Mouse (Mus musculus) forebrain, embryonic 11.5 days (tissue): ENCODE results near the gene Ccna1. TPM values are rescaled to one million over a fixed set of nuclear protein-coding genes. Genes with fewer than 3 reads are reported as not detected.
A peak's percentile ranks its signal among the peaks of the same experiment; 100 is the strongest.

Experiments used
- ATAC-seq: fragments of 200-750 bp; cut with Nextera tagmentation; replicated peaks from 2 replicates; pipeline ENCODE4 v1.8.0; 2017; ENCODE audit warnings: moderate TSS enrichment; ENCODE audit not compliant: low FRiP score
- DNase-seq: peaks from one replicate; pipeline ENCODE4 v3.0.0-alpha.2; 2017; ENCODE audit warnings: low spot score
- H3K27ac ChIP-seq: fragments of 300-500 bp; sonication (generic); 2 replicates; pipeline ENCODE4 v1.5.1; 2014; ENCODE audit warnings: low read depth, low read length
- H3K27me3 ChIP-seq: fragments of 300-500 bp; sonication (generic); 2 replicates; pipeline ENCODE4 v1.6.1; 2014; ENCODE audit warnings: mild to moderate bottlenecking, low read length, mixed read lengths; ENCODE audit not compliant: control insufficient read depth, insufficient read depth
- H3K36me3 ChIP-seq: fragments of 300-500 bp; sonication (generic); 2 replicates; pipeline ENCODE4 v1.6.1; 2014; ENCODE audit warnings: mild to moderate bottlenecking, low read length, moderate library complexity, mixed read lengths; ENCODE audit not compliant: control insufficient read depth, insufficient read depth
- H3K4me1 ChIP-seq: fragments of 300-500 bp; sonication (generic); replicated peaks from 2 replicates; pipeline ENCODE4 v1.6.1; 2014; ENCODE audit warnings: low read length, mixed read lengths; ENCODE audit not compliant: control insufficient read depth, insufficient read depth
- H3K4me2 ChIP-seq: fragments of 300-500 bp; sonication (generic); 2 replicates; pipeline ENCODE4 v1.6.1; 2014; ENCODE audit warnings: low read depth, mild to moderate bottlenecking, low read length, moderate library complexity, mixed read lengths; ENCODE audit not compliant: severe bottlenecking
- H3K4me3 ChIP-seq: fragments of 300-500 bp; sonication (generic); 2 replicates; pipeline ENCODE4 v1.5.1; 2014; ENCODE audit warnings: low read depth, low read length
- H3K9ac ChIP-seq: fragments of 300-500 bp; sonication (generic); 2 replicates; pipeline ENCODE4 v1.6.1; 2014; ENCODE audit warnings: low read length
- H3K9me3 ChIP-seq: fragments of 300-500 bp; sonication (generic); 2 replicates; pipeline ENCODE4 v1.6.1; 2016; ENCODE audit warnings: low read length, mixed read lengths; ENCODE audit not compliant: control insufficient read depth
- WGBS: fragments of 180-500 bp; shearing (Covaris S2); extraction: QIAGEN DNeasy Blood & Tissue Kit; methylation state at CpG from one replicate; pipeline ENCODE4 v1.1.7; 2014; 5-methylcytosine and 5-hydroxymethylcytosine counted together
- polyA plus RNA-seq: library from polyadenylated mRNA; unstranded; fragments of >200 nt; fragmentation: Nextera tagmentation; extraction: Ambion mirVana; gene quantifications from 2 replicates; pipeline ENCODE4 v1.2.1, GENCODE M21; 2014

The Ccna1 gene
- polyA plus RNA-seq: 3.6 TPM in 2 replicates

- Histone ChIP-seq H3K27ac (no peak within 1 kb of the TSS), H3K36me3 (no peaks in the 10 kb centered on the region), H3K9ac (peak within 1 kb of the TSS; percentile 63), H3K4me3 (peak within 1 kb of the TSS; percentile 58), H3K4me2 (peak within 1 kb of the TSS; percentile 98), H3K4me1 (peaks cover 6% of the 10 kb centered on the region; the same call in 1 of the 2 replicates), H3K27me3 (peaks cover 5% of the 10 kb centered on the region; the same call in 1 of the 2 replicates), H3K9me3 (no peaks in the 10 kb centered on the region)
- under 1% methylated on average over 67 of the region's 73 CpGs for WGBS
- peak; percentile 90 for DNase-seq
- peak; percentile 96 for ATAC-seq
Observed at GRCm38 (mm10) chr3:55055038-55055746, at the start of gene Ccna1. TSS of gene Ccna1 (minus strand) at chr3:55055501.

- no peaks in the 10 kb centered on the region for H3K9me3 ChIP-seq
- H3K9ac ChIP-seq: no peak overlapping the region
- H3K36me3 ChIP-seq: no peaks in the 10 kb centered on the region
- DNase-seq (no peak), ATAC-seq (no peak)
- H3K27ac ChIP-seq: no peak overlapping the region
- H3K4me2 ChIP-seq: no peak overlapping the region
- H3K4me3 ChIP-seq: no peak overlapping the region
- no peaks in the 10 kb centered on the region; the same call in 1 of the 2 replicates for H3K4me1 ChIP-seq
- H3K27me3 ChIP-seq: no peaks in the 10 kb centered on the region
Observed at GRCm38 (mm10) chr3:55101092-55101491, 45.8 kb upstream of the Ccna1 start.

GRCm38 (mm10) chr3:55098990-55099389 lies 43.7 kb upstream of the Ccna1 start:
- H3K9me3 ChIP-seq: no peaks in the 10 kb centered on the region
- WGBS: 89% methylated on average over 11 of the region's 11 CpGs
- H3K4me2 ChIP-seq: no peak overlapping the region
- H3K27ac ChIP-seq: no peak overlapping the region
- H3K27me3 ChIP-seq: no peaks in the 10 kb centered on the region
- ATAC-seq (no peak), DNase-seq (no peak)
- H3K4me1 ChIP-seq: no peaks in the 10 kb centered on the region; the same call in 1 of the 2 replicates
- no peak overlapping the region for H3K4me3 ChIP-seq
- H3K36me3 ChIP-seq: no peaks in the 10 kb centered on the region
- H3K9ac ChIP-seq: no peak overlapping the region

- H3K9ac ChIP-seq: no peak overlapping the region
- no peaks in the 10 kb centered on the region for H3K36me3 ChIP-seq
- no peaks in the 10 kb centered on the region for H3K9me3 ChIP-seq
- no peaks in the 10 kb centered on the region for H3K27me3 ChIP-seq
- no peak for DNase-seq
- no peaks in the 10 kb centered on the region; the same call in 1 of the 2 replicates for H3K4me1 ChIP-seq
- no peak overlapping the region for H3K4me3 ChIP-seq
- ATAC-seq: 0 out of 2 replicates have a peak, but pooled peaks have one; percentile 59
- no peak overlapping the region for H3K4me2 ChIP-seq
- 27% methylated on average over 2 of the region's 2 CpGs for WGBS
- H3K27ac ChIP-seq: no peak overlapping the region
Observed at GRCm38 (mm10) chr3:55098014-55098413, 42.7 kb upstream of the Ccna1 start.

- no peaks in the 10 kb centered on the region for H3K9me3 ChIP-seq
- no peak overlapping the region for H3K9ac ChIP-seq
- H3K4me2 ChIP-seq: no peak overlapping the region
- ATAC-seq (no peak), DNase-seq (no peak)
- H3K4me1 ChIP-seq: no peaks in the 10 kb centered on the region; the same call in 1 of the 2 replicates
- WGBS: 68% methylated on average over 2 of the region's 2 CpGs
- no peaks in the 10 kb centered on the region for H3K36me3 ChIP-seq
- H3K27me3 ChIP-seq: no peaks in the 10 kb centered on the region
- H3K27ac ChIP-seq: no peak overlapping the region
- no peak overlapping the region for H3K4me3 ChIP-seq
Observed at GRCm38 (mm10) chr3:55097186-55097585, 41.9 kb upstream of the Ccna1 start.

- Histone ChIP-seq H3K4me3 (no peak overlapping the region), H3K9me3 (no peaks in the 10 kb centered on the region), H3K4me1 (no peaks in the 10 kb centered on the region; the same call in 1 of the 2 replicates), H3K36me3 (no peaks in the 10 kb centered on the region), H3K27me3 (no peaks in the 10 kb centered on the region), H3K4me2 (no peak overlapping the region), H3K27ac (peak overlapping the region; percentile 52; the same call in 1 of the 2 replicates), H3K9ac (no peak overlapping the region)
- WGBS: 72% methylated on average over 2 of the region's 2 CpGs
- ATAC-seq: peak; percentile 28
- DNase-seq: no peak
Observed at GRCm38 (mm10) chr3:55096655-55097005, 41.3 kb upstream of the Ccna1 start.

GRCm38 (mm10) chr3:55095968-55096654 lies 40.8 kb upstream of the Ccna1 start:
- no peaks in the 10 kb centered on the region for H3K36me3 ChIP-seq
- H3K4me3 ChIP-seq: no peak overlapping the region
- peak; percentile 88 for ATAC-seq
- 26% methylated on average over 8 of the region's 8 CpGs for WGBS
- peak overlapping the region; percentile 19; the same call in 1 of the 2 replicates for H3K4me2 ChIP-seq
- no peaks in the 10 kb centered on the region; the same call in 1 of the 2 replicates for H3K4me1 ChIP-seq
- H3K9ac ChIP-seq: no peak overlapping the region
- no peaks in the 10 kb centered on the region for H3K27me3 ChIP-seq
- peak overlapping the region; percentile 52; the same call in 1 of the 2 replicates for H3K27ac ChIP-seq
- peak; percentile 64 for DNase-seq
- no peaks in the 10 kb centered on the region for H3K9me3 ChIP-seq

GRCm38 (mm10) chr3:55093161-55093560 lies 37.9 kb upstream of the Ccna1 start:
- WGBS: 92% methylated on average over 1 of the region's 1 CpGs
- H3K36me3 ChIP-seq: no peaks in the 10 kb centered on the region
- no peak for ATAC-seq

More at GRCm38 (mm10) chr3:55093161-55093560, 37.9 kb upstream of the Ccna1 start:
- Histone ChIP-seq H3K27ac (no peak overlapping the region), H3K9me3 (no peaks in the 10 kb centered on the region), H3K4me3 (no peak overlapping the region), H3K4me1 (no peaks in the 10 kb centered on the region; the same call in 1 of the 2 replicates), H3K9ac (no peak overlapping the region), H3K27me3 (no peaks in the 10 kb centered on the region), H3K4me2 (no peak overlapping the region)
- DNase-seq: no peak
